In the genomic region with DNA sequence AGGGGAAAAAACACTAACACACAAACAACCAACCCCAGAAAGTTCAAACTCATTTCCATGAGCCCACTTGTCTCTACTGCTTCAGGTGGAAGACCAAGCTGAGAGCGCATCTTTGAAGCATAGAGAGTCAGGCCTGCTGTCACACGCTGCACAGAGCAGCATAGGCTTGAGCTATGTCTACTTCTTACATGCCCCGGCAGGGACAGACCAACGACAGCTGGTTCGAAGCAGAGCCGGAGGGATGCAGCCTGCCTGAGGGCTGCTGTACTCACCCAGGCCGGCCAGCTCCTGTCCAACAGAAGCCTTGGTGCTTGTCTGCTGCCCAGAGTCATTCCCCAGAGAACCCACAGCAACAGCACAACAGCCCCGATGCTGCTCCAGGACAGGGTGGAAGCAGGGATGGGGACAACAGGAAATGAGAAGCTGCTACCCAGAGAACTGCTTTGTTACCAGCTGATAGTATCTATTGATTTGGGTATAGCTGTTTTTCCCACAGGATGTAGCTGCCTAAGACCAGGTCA, we compare ENCODE assay signal across 22 mouse cellular contexts.
DNase-seq lines count a peak whose midpoint lies in the region; ATAC-seq and TF ChIP-seq lines count a peak whose summit lies in the region.
"Had no signal": no experiment of that assay in that cellular context is flagged by ENCODE, and none has a peak within 500 bp of the region (broad histone marks: within the 10 kb centered on the region; RNA-seq: fewer than 3 reads in every experiment).

No protein-coding gene starts in this region.

- H3K4me1 ChIP-seq in hindbrain, embryonic 16.5 days (ENCODE audit: control insufficient read depth, insufficient read depth, low read depth, low read length), result peaks cover under 1% of the 10 kb centered on the region; the same call in 1 of the 2 replicates
- no peaks in the 10 kb centered on the region for H3K4me1 ChIP-seq in hindbrain, embryonic 12.5 days
- H3K4me1 ChIP-seq in embryonic facial prominence, embryonic 14.5 days (ENCODE audit: control insufficient read depth, insufficient read depth, low read length), result no peaks in the 10 kb centered on the region
- H3K4me1 ChIP-seq: heart, embryonic 13.5 days had no signal

- no peaks in the 10 kb centered on the region for H3K36me3 ChIP-seq in hindbrain, embryonic 16.5 days (ENCODE audit: control insufficient read depth, insufficient read depth, low read length)
- H3K36me3 ChIP-seq in hindbrain, embryonic 12.5 days, result peaks cover 15% of the 10 kb centered on the region
- peaks cover 24% of the 10 kb centered on the region for H3K36me3 ChIP-seq in embryonic facial prominence, embryonic 14.5 days (ENCODE audit: control insufficient read depth, insufficient read depth, low read length)

- H3K9ac ChIP-seq in hindbrain, embryonic 16.5 days (ENCODE audit: low read depth, low read length), result no peak overlapping the region
- no peak overlapping the region for H3K9ac ChIP-seq in hindbrain, embryonic 12.5 days
- H3K9ac ChIP-seq in embryonic facial prominence, embryonic 14.5 days (ENCODE audit: low read depth, low read length), result no peak overlapping the region
- H3K9ac ChIP-seq: embryonic facial prominence, embryonic 13.5 days; forebrain, embryonic 15.5 days; heart, embryonic 13.5 days had no signal

- H3K4me2 ChIP-seq in hindbrain, embryonic 16.5 days (ENCODE audit: low read length), result no peak overlapping the region
- no peak overlapping the region for H3K4me2 ChIP-seq in hindbrain, embryonic 12.5 days (replicated peaks)
- no peak overlapping the region for H3K4me2 ChIP-seq in embryonic facial prominence, embryonic 14.5 days (ENCODE audit: low read depth, low read length)
- H3K4me2 ChIP-seq: embryonic facial prominence, embryonic 13.5 days; forebrain, embryonic 15.5 days; heart, embryonic 13.5 days had no signal

- H3K9me3 ChIP-seq in hindbrain, embryonic 16.5 days (ENCODE audit: control insufficient read depth, low read length), result no peaks in the 10 kb centered on the region
- 0 out of 2 replicates have a peak, but pooled peaks cover 9% of the 10 kb centered on the region for H3K9me3 ChIP-seq in hindbrain, embryonic 12.5 days (replicated peaks)
- H3K9me3 ChIP-seq in embryonic facial prominence, embryonic 14.5 days (ENCODE audit: control insufficient read depth, low read length), result no peaks in the 10 kb centered on the region; the same call in 1 of the 2 replicates
- H3K9me3 ChIP-seq: embryonic facial prominence, embryonic 13.5 days; forebrain, embryonic 15.5 days had no signal

- WGBS in hindbrain, embryonic 16.5 days, result 81% methylated on average over 8 of the region's 8 CpGs
- WGBS in hindbrain, embryonic 12.5 days, result 76% methylated on average over 8 of the region's 8 CpGs
- WGBS in embryonic facial prominence, embryonic 14.5 days, result 45% methylated on average over 8 of the region's 8 CpGs

- intact Hi-C loops in gastrocnemius, adult 2 months (cut with DNase I), result no loop called here

- H3K27me3 ChIP-seq in hindbrain, embryonic 16.5 days (replicated peaks; ENCODE audit: control insufficient read depth, insufficient read depth, low read length), result no peaks in the 10 kb centered on the region
- H3K27me3 ChIP-seq in hindbrain, embryonic 12.5 days, result no peaks in the 10 kb centered on the region
- no peaks in the 10 kb centered on the region for H3K27me3 ChIP-seq in embryonic facial prominence, embryonic 14.5 days (replicated peaks; ENCODE audit: control insufficient read depth, insufficient read depth, low read length)
- H3K27me3 ChIP-seq: CH12.LX; embryonic facial prominence, embryonic 13.5 days; forebrain, embryonic 15.5 days; heart, embryonic 13.5 days had no signal

- H3K4me3 ChIP-seq in gastrocnemius, adult 2 months, result no peak overlapping the region
- H3K4me3 ChIP-seq in hindbrain, embryonic 16.5 days (ENCODE audit: low read length), result no peak overlapping the region
- no peak overlapping the region for H3K4me3 ChIP-seq in hindbrain, embryonic 12.5 days
- H3K4me3 ChIP-seq in embryonic facial prominence, embryonic 14.5 days (ENCODE audit: low read depth, low read length), result no peak overlapping the region
- H3K4me3 ChIP-seq: embryonic facial prominence, embryonic 13.5 days; forebrain, embryonic 15.5 days; heart, embryonic 13.5 days had no signal

- no peak for TF ChIP-seq CTCF in gastrocnemius, adult 2 months (IDR thresholded peaks at IDR 0.05)

- 0 out of 2 replicates have a peak, but pooled peaks have one; percentile 20 for ATAC-seq in hindbrain, embryonic 16.5 days
- no peak for ATAC-seq in hindbrain, embryonic 12.5 days (ENCODE audit: low FRiP score)
- 0 out of 2 replicates have a peak, but pooled peaks have one; percentile 24 for ATAC-seq in embryonic facial prominence, embryonic 14.5 days (ENCODE audit: low read depth)
- ATAC-seq: activated CD4-positive, CD25-positive, alpha-beta regulatory T cell, adult 4 months; forebrain, embryonic 15.5 days; intestine, embryonic 16.5 days had no signal

- no peak overlapping the region for H3K27ac ChIP-seq in gastrocnemius, adult 2 months
- no peak overlapping the region for H3K27ac ChIP-seq in hindbrain, embryonic 16.5 days (ENCODE audit: low read depth, low read length)
- no peak overlapping the region for H3K27ac ChIP-seq in hindbrain, embryonic 12.5 days
- no peak overlapping the region for H3K27ac ChIP-seq in embryonic facial prominence, embryonic 14.5 days (replicated peaks; ENCODE audit: low read depth, low read length)
- H3K27ac ChIP-seq: embryonic facial prominence, embryonic 13.5 days; forebrain, embryonic 15.5 days; heart, embryonic 13.5 days had no signal

- peak; percentile 33 for DNase-seq in gastrocnemius, adult 2 months
- DNase-seq in gastrocnemius, postnatal 10 days, result no peak
- peak; percentile 25 for DNase-seq in A20 (ENCODE audit: low read depth, low spot score)
- no peak for DNase-seq in embryonic facial prominence, embryonic 14.5 days (ENCODE audit: low spot score)
- DNase-seq in cerebellum, adult 11 months, result no peak
- no peak for DNase-seq in thymus, adult 18-20 months
- DNase-seq: adrenal gland, adult 2 months; adrenal gland, postnatal 36 days; cerebellum, adult 8-10 months; cerebellum, postnatal 14 days; embryo, embryonic 11 days; gastrocnemius, postnatal 25 days; heart, postnatal 4 days; kidney, adult 2 months had no signal

Comparison
In these comparisons a context has a peak if more than half of its experiments do, and no peak if none do; other contexts are left out.
1. DNase-seq: peak in gastrocnemius, adult 2 months (single experiment) and A20 (single experiment); none in gastrocnemius, postnatal 10 days (single experiment), embryonic facial prominence, embryonic 14.5 days (single experiment), cerebellum, adult 11 months (single experiment) and thymus, adult 18-20 months (0 of 2).